Mouse (Mus musculus): ENCODE measurements around the gene Grpel1. TPM values are rescaled to one million over a fixed set of nuclear protein-coding genes. Genes with fewer than 3 reads are reported as not detected.
A peak's percentile ranks its signal among the peaks of the same experiment; 100 is the strongest.

Gene Grpel1
- polyA plus RNA-seq, 1 experiment from 2014 or later: 62.1 TPM

- no peak for TF ChIP-seq EP300 (IDR thresholded peaks at IDR 0.05; ENCODE audit: low read depth)
- no peak for TF ChIP-seq CTCF (IDR thresholded peaks at IDR 0.05; ENCODE audit: low read depth)
- WGBS (ENCODE audit: insufficient replicate concordance): 21% methylated on average over 19 of the region's 19 CpGs
- ATAC-seq (no peak), DNase-seq (no peak)
- H3K36me3 ChIP-seq (replicated peaks; ENCODE audit: insufficient read depth, low read length): no peaks in the 10 kb centered on the region
- no peaks in the 10 kb centered on the region for H3K9me3 ChIP-seq (ENCODE audit: low read length)
- peak overlapping the region; percentile 97 for H3K4me2 ChIP-seq (ENCODE audit: low read depth, low read length)
- peak overlapping the region; percentile 66; the same call in 1 of the 2 replicates for H3K9ac ChIP-seq (replicated peaks)
- H3K4me3 ChIP-seq (ENCODE audit: low read depth, low read length): peak overlapping the region; percentile 64
- no peak overlapping the region for H3K27ac ChIP-seq (ENCODE audit: low read depth)
- H3K27me3 ChIP-seq (ENCODE audit: insufficient read depth, low read length): peaks cover 13% of the 10 kb centered on the region
- H3K4me1 ChIP-seq (ENCODE audit: insufficient read depth): peaks cover 30% of the 10 kb centered on the region
These were observed 20.5 kb downstream of the Grpel1 start for GRCm38 (mm10) chr5:36485306-36485705.

- Histone ChIP-seq H3K4me1 (ENCODE audit: insufficient read depth) (peaks cover 9% of the 10 kb centered on the region), H3K4me3 (ENCODE audit: low read depth, low read length) (no peak overlapping the region), H3K9me3 (ENCODE audit: low read length) (no peaks in the 10 kb centered on the region), H3K4me2 (ENCODE audit: low read depth, low read length) (no peak overlapping the region), H3K36me3 (replicated peaks; ENCODE audit: insufficient read depth, low read length) (peaks cover 12% of the 10 kb centered on the region), H3K9ac (replicated peaks) (no peak overlapping the region), H3K27ac (ENCODE audit: low read depth) (no peak overlapping the region), H3K27me3 (ENCODE audit: insufficient read depth, low read length) (peaks cover 13% of the 10 kb centered on the region)
- ATAC-seq (no peak), DNase-seq (peak; percentile 35)
- TF ChIP-seq EP300 (IDR thresholded peaks at IDR 0.05; ENCODE audit: low read depth): no peak
- TF ChIP-seq CTCF (IDR thresholded peaks at IDR 0.05; ENCODE audit: low read depth): peak; percentile 68
- 57% methylated on average over 2 of the region's 2 CpGs for WGBS (ENCODE audit: insufficient replicate concordance)
These were observed 24.4 kb downstream of the Grpel1 start for GRCm38 (mm10) chr5:36489225-36489624.

GRCm38 (mm10) chr5:36493919-36494318 is 29.1 kb downstream of the Grpel1 start:
- Histone ChIP-seq H3K9me3 (ENCODE audit: low read length) (no peaks in the 10 kb centered on the region), H3K27ac (ENCODE audit: low read depth) (no peak overlapping the region), H3K9ac (replicated peaks) (no peak overlapping the region), H3K36me3 (replicated peaks; ENCODE audit: insufficient read depth, low read length) (peaks cover 28% of the 10 kb centered on the region), H3K4me1 (ENCODE audit: insufficient read depth) (no peaks in the 10 kb centered on the region), H3K4me3 (ENCODE audit: low read depth, low read length) (no peak overlapping the region), H3K27me3 (ENCODE audit: insufficient read depth, low read length) (no peaks in the 10 kb centered on the region), H3K4me2 (ENCODE audit: low read depth, low read length) (no peak overlapping the region)
- ATAC-seq (no peak), DNase-seq (no peak)
- 90% methylated on average over 6 of the region's 6 CpGs for WGBS (ENCODE audit: insufficient replicate concordance)
- TF ChIP-seq EP300 (IDR thresholded peaks at IDR 0.05; ENCODE audit: low read depth) (no peak), CTCF (IDR thresholded peaks at IDR 0.05; ENCODE audit: low read depth) (no peak)

GRCm38 (mm10) chr5:36494709-36495108 is 29.9 kb downstream of the Grpel1 start:
- Histone ChIP-seq H3K4me1 (ENCODE audit: insufficient read depth) (no peaks in the 10 kb centered on the region), H3K27me3 (ENCODE audit: insufficient read depth, low read length) (no peaks in the 10 kb centered on the region), H3K4me2 (ENCODE audit: low read depth, low read length) (no peak overlapping the region), H3K4me3 (ENCODE audit: low read depth, low read length) (no peak overlapping the region), H3K27ac (ENCODE audit: low read depth) (no peak overlapping the region), H3K9ac (replicated peaks) (no peak overlapping the region), H3K9me3 (ENCODE audit: low read length) (no peaks in the 10 kb centered on the region), H3K36me3 (replicated peaks; ENCODE audit: insufficient read depth, low read length) (peaks cover 31% of the 10 kb centered on the region)
- TF ChIP-seq EP300 (IDR thresholded peaks at IDR 0.05; ENCODE audit: low read depth) (no peak), CTCF (IDR thresholded peaks at IDR 0.05; ENCODE audit: low read depth) (no peak)
- ATAC-seq (no peak), DNase-seq (no peak)
- WGBS (ENCODE audit: insufficient replicate concordance): 93% methylated on average over 9 of the region's 9 CpGs

GRCm38 (mm10) chr5:36505235-36505634 is 40.4 kb downstream of the Grpel1 start:
- ATAC-seq: no peak
- Histone ChIP-seq H3K27me3 (ENCODE audit: insufficient read depth, low read length) (no peaks in the 10 kb centered on the region), H3K9ac (replicated peaks) (no peak overlapping the region), H3K4me2 (ENCODE audit: low read depth, low read length) (no peak overlapping the region), H3K27ac (ENCODE audit: low read depth) (no peak overlapping the region), H3K9me3 (ENCODE audit: low read length) (no peaks in the 10 kb centered on the region), H3K4me3 (ENCODE audit: low read depth, low read length) (no peak overlapping the region), H3K36me3 (replicated peaks; ENCODE audit: insufficient read depth, low read length) (peaks cover 40% of the 10 kb centered on the region), H3K4me1 (ENCODE audit: insufficient read depth) (no peaks in the 10 kb centered on the region)
- DNase-seq: no peak
- 90% methylated on average over 7 of the region's 7 CpGs for WGBS (ENCODE audit: insufficient replicate concordance)
- TF ChIP-seq CTCF (IDR thresholded peaks at IDR 0.05; ENCODE audit: low read depth) (no peak), EP300 (IDR thresholded peaks at IDR 0.05; ENCODE audit: low read depth) (no peak)

- no peak overlapping the region for H3K9ac ChIP-seq (replicated peaks)
- H3K4me3 ChIP-seq (ENCODE audit: low read depth, low read length): no peak overlapping the region
- no peak for ATAC-seq
- H3K27me3 ChIP-seq (ENCODE audit: insufficient read depth, low read length): no peaks in the 10 kb centered on the region
- TF ChIP-seq EP300 (IDR thresholded peaks at IDR 0.05; ENCODE audit: low read depth): no peak
- TF ChIP-seq CTCF (IDR thresholded peaks at IDR 0.05; ENCODE audit: low read depth): no peak
- no peak overlapping the region for H3K4me2 ChIP-seq (ENCODE audit: low read depth, low read length)
- no peaks in the 10 kb centered on the region for H3K9me3 ChIP-seq (ENCODE audit: low read length)
- no peak overlapping the region for H3K27ac ChIP-seq (ENCODE audit: low read depth)
- no peak for DNase-seq
- WGBS (ENCODE audit: insufficient replicate concordance): 74% methylated on average over 5 of the region's 5 CpGs
- no peaks in the 10 kb centered on the region for H3K4me1 ChIP-seq (ENCODE audit: insufficient read depth)
- H3K36me3 ChIP-seq (replicated peaks; ENCODE audit: insufficient read depth, low read length): peaks cover 40% of the 10 kb centered on the region
These were observed 40.8 kb downstream of the Grpel1 start for GRCm38 (mm10) chr5:36505643-36506042.

- Histone ChIP-seq H3K9ac (replicated peaks) (no peak overlapping the region), H3K27me3 (ENCODE audit: insufficient read depth, low read length) (no peaks in the 10 kb centered on the region), H3K4me1 (ENCODE audit: insufficient read depth) (no peaks in the 10 kb centered on the region), H3K27ac (ENCODE audit: low read depth) (no peak overlapping the region), H3K4me2 (ENCODE audit: low read depth, low read length) (no peak overlapping the region), H3K36me3 (replicated peaks; ENCODE audit: insufficient read depth, low read length) (peaks cover 39% of the 10 kb centered on the region), H3K9me3 (ENCODE audit: low read length) (no peaks in the 10 kb centered on the region), H3K4me3 (ENCODE audit: low read depth, low read length) (no peak overlapping the region)
- WGBS (ENCODE audit: insufficient replicate concordance): 86% methylated on average over 10 of the region's 10 CpGs
- no peak for TF ChIP-seq CTCF (IDR thresholded peaks at IDR 0.05; ENCODE audit: low read depth)
- TF ChIP-seq EP300 (IDR thresholded peaks at IDR 0.05; ENCODE audit: low read depth): no peak
- DNase-seq (no peak), ATAC-seq (no peak)
These were observed 43.6 kb downstream of the Grpel1 start for GRCm38 (mm10) chr5:36508351-36508750.

All from liver, postnatal 0 days (tissue).